Mouse (Mus musculus): ENCODE results near the gene Agap1. TPM values are rescaled to one million over a fixed set of nuclear protein-coding genes. Genes with fewer than 3 reads are reported as not detected.

Agap1 gene
- polyA plus RNA-seq, 1 experiment from 2014 or later, result 14.0 TPM

DNA sequence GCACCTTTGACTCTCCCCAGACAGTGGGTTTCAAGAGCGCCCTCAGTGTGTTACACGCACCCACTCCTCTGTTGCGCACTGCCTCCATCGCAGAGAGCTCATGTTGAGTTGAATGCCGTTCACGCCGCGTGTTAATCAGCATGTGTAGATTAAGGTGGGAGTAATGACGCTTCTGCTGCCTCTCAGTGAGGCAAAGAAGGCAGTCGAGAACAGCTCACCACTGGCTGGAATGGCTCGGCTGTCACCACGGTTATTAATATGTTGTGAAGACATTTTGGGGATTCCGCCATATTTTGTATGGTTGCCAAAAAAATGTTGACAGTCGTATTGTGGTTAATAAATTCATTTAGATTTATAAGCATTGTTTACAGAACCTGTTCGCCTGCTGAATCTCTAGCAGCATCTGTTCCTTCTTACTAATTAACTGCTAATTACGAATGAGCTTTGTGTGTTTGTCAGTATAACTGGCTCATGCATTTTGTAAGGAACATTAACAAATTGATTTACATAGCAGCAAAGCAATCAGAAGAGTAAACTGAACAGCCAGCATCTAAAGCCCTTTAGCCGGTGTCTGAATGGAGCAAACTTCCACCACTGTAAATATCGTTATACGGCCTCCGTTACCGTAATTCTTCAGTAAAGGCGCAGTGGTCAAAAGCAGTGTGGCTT lies 235.1 kb downstream of the Agap1 start:
- no peak overlapping the region for H3K27ac ChIP-seq
- no peaks in the 10 kb centered on the region for H3K9me3 ChIP-seq (replicated peaks)
- DNase-seq (ENCODE audit: low spot score), result no peak
- H3K27me3 ChIP-seq (ENCODE audit: low read depth, poor library complexity, severe bottlenecking), result no peaks in the 10 kb centered on the region
- WGBS, result 88% methylated on average over 22 of the region's 22 CpGs
- H3K4me3 ChIP-seq, result no peak overlapping the region
- H3K36me3 ChIP-seq, result peaks cover 23% of the 10 kb centered on the region
- peaks cover 32% of the 10 kb centered on the region for H3K4me1 ChIP-seq

DNA sequence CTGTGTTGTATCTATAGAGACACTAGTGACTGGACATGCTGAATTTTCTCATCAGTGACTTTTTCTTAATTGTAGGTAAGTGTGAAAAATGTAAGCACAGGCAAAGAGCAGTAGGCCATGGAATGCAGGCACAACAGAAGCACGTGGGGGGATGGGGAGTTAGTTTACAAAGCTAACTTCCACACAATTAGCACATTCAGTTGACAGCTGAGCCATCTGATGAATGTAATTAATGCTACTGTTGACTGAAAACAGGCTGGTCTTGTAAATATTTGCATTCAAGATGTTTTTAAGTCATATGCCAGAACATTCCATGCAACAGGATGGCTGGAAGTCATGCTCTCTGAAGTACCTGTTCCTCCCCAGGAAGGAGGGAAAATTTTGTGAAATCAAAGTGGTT lies 236.5 kb downstream of the Agap1 start:
- peaks cover 32% of the 10 kb centered on the region for H3K4me1 ChIP-seq
- WGBS, result 74% methylated on average over 1 of the region's 1 CpGs
- no peak overlapping the region for H3K4me3 ChIP-seq
- H3K36me3 ChIP-seq, result peaks cover 11% of the 10 kb centered on the region
- DNase-seq (ENCODE audit: low spot score), result no peak
- no peaks in the 10 kb centered on the region for H3K9me3 ChIP-seq (replicated peaks)
- no peak overlapping the region for H3K27ac ChIP-seq
- H3K27me3 ChIP-seq (ENCODE audit: low read depth, poor library complexity, severe bottlenecking), result no peaks in the 10 kb centered on the region

DNA sequence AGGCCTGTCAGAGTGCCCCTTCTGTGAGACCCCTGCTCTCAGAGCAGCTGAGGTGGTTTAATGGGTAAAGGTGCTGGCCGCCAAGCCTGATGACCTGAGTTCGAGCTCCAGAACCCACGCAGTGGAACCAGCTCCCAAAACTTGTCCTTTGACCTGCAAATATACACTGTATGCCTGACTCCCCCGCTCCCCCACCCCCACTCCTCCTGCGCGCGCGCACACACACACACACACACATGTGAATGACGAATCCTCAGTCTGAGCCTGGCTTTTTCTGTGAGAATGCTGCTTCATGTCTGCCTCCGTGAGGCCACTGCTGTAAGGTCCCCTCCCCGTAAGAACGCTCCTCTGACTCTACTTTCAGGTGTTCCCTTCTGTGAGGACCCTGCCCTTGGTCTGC lies 237.8 kb downstream of the Agap1 start:
- WGBS, result 94% methylated on average over 12 of the region's 12 CpGs
- Histone ChIP-seq H3K4me1 (peaks cover 27% of the 10 kb centered on the region), H3K9me3 (replicated peaks) (no peaks in the 10 kb centered on the region), H3K27me3 (ENCODE audit: low read depth, poor library complexity, severe bottlenecking) (no peaks in the 10 kb centered on the region), H3K36me3 (peaks cover 14% of the 10 kb centered on the region; the same call in 1 of the 2 replicates), H3K4me3 (no peak overlapping the region), H3K27ac (no peak overlapping the region)
- no peak for DNase-seq (ENCODE audit: low spot score)

DNA sequence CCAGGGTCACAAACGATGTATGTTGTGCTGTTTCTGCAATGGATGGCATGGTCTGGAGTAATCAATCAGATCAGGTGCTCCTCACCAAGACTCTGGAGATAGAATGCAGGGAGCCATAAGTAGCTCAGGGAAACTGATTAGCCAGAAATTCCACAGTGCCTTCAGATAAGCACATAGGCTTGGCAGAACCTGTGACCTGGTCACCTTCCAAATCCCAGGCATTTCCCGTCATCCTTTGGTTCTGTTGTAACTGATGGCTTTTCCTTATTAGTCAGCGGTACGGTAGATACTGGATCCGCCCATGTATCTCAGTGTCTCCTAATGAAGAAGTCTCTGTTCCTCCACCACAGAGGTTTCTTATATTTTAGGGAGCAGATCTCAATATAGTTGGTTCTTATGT lies 240.3 kb downstream of the Agap1 start:
- Histone ChIP-seq H3K27ac (no peak overlapping the region), H3K27me3 (ENCODE audit: low read depth, poor library complexity, severe bottlenecking) (no peaks in the 10 kb centered on the region), H3K4me1 (peaks cover 29% of the 10 kb centered on the region), H3K4me3 (no peak overlapping the region), H3K9me3 (replicated peaks) (no peaks in the 10 kb centered on the region), H3K36me3 (peaks cover 13% of the 10 kb centered on the region; the same call in 1 of the 2 replicates)
- 91% methylated on average over 5 of the region's 5 CpGs for WGBS
- no peak for DNase-seq (ENCODE audit: low spot score)

DNA sequence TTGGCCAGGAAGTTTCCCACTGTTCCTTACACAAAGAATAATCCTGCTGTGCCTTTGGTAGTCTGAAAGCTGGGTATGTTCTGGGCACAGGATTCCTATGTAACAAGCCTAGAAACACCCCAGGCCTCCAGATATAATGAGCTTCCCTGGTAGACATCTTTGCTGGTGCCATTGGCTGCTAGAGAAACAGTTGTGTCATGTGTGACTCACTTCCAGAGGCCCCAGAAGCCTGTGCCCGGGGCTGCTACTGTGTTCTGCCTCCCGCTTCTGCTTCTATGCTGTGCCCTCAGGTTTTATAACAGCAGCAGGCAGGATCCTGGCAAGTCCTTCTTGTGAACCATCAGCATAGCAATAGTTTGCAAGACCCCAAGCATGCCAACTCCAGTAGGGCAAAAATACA lies 242.6 kb downstream of the Agap1 start:
- WGBS, result 93% methylated on average over 2 of the region's 2 CpGs
- Histone ChIP-seq H3K27me3 (ENCODE audit: low read depth, poor library complexity, severe bottlenecking) (peaks cover 19% of the 10 kb centered on the region), H3K9me3 (replicated peaks) (no peaks in the 10 kb centered on the region), H3K36me3 (peaks cover 16% of the 10 kb centered on the region; the same call in 1 of the 2 replicates), H3K4me3 (no peak overlapping the region), H3K27ac (no peak overlapping the region), H3K4me1 (peaks cover 29% of the 10 kb centered on the region)
- DNase-seq (ENCODE audit: low spot score), result no peak

DNA sequence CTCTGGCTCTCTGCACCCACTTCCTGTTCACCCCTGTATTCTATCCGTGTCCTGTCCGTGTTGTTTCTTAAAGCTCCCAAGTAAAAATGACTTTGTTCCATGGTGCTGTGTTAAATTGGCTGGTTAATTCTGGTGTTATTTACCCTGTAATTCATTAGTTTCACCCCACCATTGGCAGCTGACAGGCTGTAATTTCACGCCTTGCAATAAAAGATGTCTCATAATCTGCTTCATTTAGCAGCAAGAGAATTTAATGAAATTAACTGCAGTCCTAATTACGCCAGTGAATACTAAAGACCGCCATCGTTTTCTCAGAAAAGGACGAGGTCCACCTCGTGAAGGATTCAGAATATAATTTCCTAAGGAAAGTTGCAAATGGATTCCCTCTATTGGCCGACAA lies 245.6 kb downstream of the Agap1 start:
- H3K27me3 ChIP-seq (ENCODE audit: low read depth, poor library complexity, severe bottlenecking), result peaks cover 25% of the 10 kb centered on the region
- no peak overlapping the region for H3K27ac ChIP-seq
- WGBS, result 86% methylated on average over 9 of the region's 9 CpGs
- H3K9me3 ChIP-seq (replicated peaks), result no peaks in the 10 kb centered on the region
- H3K4me3 ChIP-seq, result no peak overlapping the region
- no peak for DNase-seq (ENCODE audit: low spot score)
- peaks cover 16% of the 10 kb centered on the region; the same call in 1 of the 2 replicates for H3K36me3 ChIP-seq
- peaks cover 59% of the 10 kb centered on the region for H3K4me1 ChIP-seq

DNA sequence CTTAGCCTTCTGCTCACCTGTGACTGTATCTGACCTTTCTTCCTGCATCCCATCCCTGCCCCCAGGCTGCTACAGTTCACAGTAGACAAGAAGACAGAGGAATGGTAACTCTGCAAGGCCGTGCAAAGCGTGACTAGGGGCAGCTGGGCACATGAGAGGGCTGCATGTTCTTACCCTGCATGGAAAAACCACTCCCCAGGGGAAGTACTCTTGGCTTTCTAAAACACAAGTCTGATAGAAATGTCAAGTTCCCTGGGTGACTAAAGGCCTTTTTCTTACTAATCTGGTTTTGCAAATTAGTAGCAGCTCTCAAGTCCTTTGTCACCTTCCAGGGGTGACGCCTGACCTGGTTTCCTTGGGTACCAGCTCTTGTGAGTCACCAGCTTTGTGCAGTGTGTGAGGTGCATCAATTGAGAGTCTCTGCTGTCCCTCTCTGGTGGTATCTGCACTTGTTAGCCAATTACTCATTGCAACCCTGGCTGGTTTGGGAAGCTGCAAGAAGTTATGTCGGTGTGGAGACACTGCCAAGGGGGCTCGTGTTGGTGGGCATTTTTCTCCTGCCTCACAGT lies 246.6 kb downstream of the Agap1 start:
- no peak for DNase-seq (ENCODE audit: low spot score)
- peaks cover 25% of the 10 kb centered on the region for H3K27me3 ChIP-seq (ENCODE audit: low read depth, poor library complexity, severe bottlenecking)
- peaks cover 15% of the 10 kb centered on the region for H3K36me3 ChIP-seq
- H3K4me1 ChIP-seq, result peaks cover 69% of the 10 kb centered on the region
- H3K9me3 ChIP-seq (replicated peaks), result no peaks in the 10 kb centered on the region
- 83% methylated on average over 5 of the region's 5 CpGs for WGBS
- H3K27ac ChIP-seq, result no peak overlapping the region
- H3K4me3 ChIP-seq, result no peak overlapping the region

DNA sequence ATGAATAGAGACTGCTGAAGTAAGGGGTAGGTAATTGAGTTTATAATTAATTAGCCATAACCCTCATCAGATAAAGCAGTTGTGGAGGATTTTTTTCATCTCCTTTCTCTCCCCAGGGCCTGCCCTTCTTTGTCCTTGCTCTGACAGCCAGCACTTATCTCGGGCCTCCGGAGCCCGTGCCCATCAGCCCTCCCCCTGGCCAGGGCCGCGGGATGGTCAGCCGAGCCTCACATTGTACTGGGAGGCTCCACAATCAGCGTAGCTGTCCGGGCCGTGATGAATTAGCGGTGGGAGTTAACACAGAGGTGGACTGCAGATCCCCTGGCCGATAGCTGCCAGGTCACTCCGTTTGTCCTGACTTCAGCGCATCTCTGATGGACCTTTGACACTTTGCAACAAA lies 248.7 kb downstream of the Agap1 start:
- no peak overlapping the region for H3K4me3 ChIP-seq
- H3K36me3 ChIP-seq, result peaks cover 13% of the 10 kb centered on the region
- peaks cover 87% of the 10 kb centered on the region for H3K4me1 ChIP-seq
- WGBS, result 7% methylated on average over 13 of the region's 13 CpGs
- H3K27me3 ChIP-seq (ENCODE audit: low read depth, poor library complexity, severe bottlenecking), result peaks cover 25% of the 10 kb centered on the region
- H3K27ac ChIP-seq, result peak overlapping the region; percentile 66
- H3K9me3 ChIP-seq (replicated peaks), result no peaks in the 10 kb centered on the region
- DNase-seq (ENCODE audit: low spot score), result no peak

DNA sequence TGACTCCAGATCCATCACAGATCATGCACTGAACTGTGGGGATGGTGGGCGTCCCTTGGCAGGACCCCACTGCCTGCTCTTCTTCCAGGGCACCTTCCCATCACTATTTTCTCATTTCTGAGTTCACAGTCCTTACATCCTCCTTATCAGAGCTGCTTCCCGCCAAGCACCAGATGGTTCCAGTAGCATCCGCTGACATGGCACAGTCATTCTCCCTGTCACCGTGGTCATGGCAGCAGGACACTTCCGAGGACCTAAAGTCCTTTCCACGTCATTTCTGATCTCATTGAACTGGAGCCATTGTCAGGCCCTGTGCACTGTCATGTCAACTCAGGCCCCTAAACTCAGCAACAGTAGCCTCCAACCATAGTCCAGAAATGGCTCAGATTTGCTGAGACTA lies 251.1 kb downstream of the Agap1 start:
- Histone ChIP-seq H3K4me1 (peaks cover 98% of the 10 kb centered on the region), H3K9me3 (replicated peaks) (no peaks in the 10 kb centered on the region)

DNA sequence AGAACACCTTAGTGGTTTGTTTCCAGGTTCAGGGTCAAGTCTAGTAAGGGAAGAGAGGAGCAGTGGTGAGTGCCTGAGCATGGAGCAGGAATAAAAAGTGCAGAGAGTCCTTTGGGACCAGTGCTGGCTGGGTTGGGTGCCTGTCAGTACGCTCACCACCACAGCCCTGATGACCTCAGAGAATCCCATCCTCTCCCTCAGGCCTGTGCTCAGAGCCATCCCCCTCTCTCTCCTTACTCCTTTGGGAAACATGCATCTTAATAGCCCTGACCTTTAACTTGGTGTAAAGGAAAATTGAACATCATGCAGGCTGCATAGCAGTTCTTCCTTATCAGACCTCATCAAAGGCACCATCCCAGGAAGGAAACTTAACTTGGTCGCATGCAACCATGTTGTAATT lies 252.3 kb downstream of the Agap1 start:
- H3K27me3 ChIP-seq (ENCODE audit: low read depth, poor library complexity, severe bottlenecking), result peaks cover 18% of the 10 kb centered on the region; the same call in 1 of the 2 replicates
- 81% methylated on average over 2 of the region's 2 CpGs for WGBS

More for the DNA sequence above, 251.1 kb downstream of the Agap1 start:
- WGBS, result 88% methylated on average over 6 of the region's 6 CpGs
- Histone ChIP-seq H3K27me3 (ENCODE audit: low read depth, poor library complexity, severe bottlenecking) (peaks cover 24% of the 10 kb centered on the region), H3K36me3 (peaks cover 7% of the 10 kb centered on the region), H3K4me3 (no peak overlapping the region), H3K27ac (no peak overlapping the region)
- no peak for DNase-seq (ENCODE audit: low spot score)

DNA sequence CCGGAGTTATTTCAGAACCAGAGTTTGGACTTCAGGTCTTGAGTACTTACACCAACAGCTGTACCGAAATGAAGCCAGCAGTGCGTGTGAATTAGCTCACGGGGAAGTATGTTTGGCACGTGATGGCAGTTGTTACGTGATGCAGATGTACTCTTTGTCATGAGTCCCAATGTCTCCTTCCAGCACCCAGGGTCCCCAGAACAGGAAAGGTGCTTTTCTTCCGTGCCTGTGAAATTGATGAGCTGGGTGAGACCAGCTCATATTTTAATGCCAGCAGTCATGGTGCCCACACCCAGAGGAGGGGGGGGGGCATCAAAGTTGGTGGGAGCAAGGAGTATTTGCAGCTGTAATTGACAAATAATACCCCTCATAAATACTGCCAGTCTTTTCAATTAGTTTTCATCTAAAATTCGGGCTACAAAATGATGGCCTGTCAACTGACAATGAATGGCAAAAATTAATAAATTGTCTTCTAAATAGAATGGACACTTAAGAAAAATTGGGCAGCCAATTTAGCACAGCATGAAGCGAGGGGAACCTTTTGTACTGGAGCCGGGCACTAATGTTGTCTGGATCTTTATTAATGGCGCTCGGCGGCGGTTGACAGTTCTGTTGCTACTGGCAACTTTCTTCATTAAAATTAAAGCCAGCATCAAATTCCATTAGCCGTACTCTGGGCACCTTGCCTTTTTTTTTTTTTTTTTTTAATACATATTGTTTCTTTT lies 253.3 kb downstream of the Agap1 start:
- Histone ChIP-seq H3K36me3 (peaks cover 12% of the 10 kb centered on the region), H3K27ac (peak overlapping the region; percentile 25; the same call in 1 of the 2 replicates), H3K27me3 (ENCODE audit: low read depth, poor library complexity, severe bottlenecking) (peaks cover 16% of the 10 kb centered on the region; the same call in 1 of the 2 replicates), H3K9me3 (replicated peaks) (no peaks in the 10 kb centered on the region), H3K4me3 (no peak overlapping the region), H3K4me1 (peaks cover 93% of the 10 kb centered on the region)
- DNase-seq (ENCODE audit: low spot score), result no peak
- 62% methylated on average over 15 of the region's 15 CpGs for WGBS

More for the DNA sequence above, 252.3 kb downstream of the Agap1 start:
- 0 out of 2 replicates have a peak overlapping the region, but pooled peaks have one; percentile 7 for H3K27ac ChIP-seq
- peaks cover 97% of the 10 kb centered on the region for H3K4me1 ChIP-seq
- no peaks in the 10 kb centered on the region for H3K9me3 ChIP-seq (replicated peaks)
- no peak overlapping the region for H3K4me3 ChIP-seq
- peaks cover 4% of the 10 kb centered on the region for H3K36me3 ChIP-seq
- no peak for DNase-seq (ENCODE audit: low spot score)

DNA sequence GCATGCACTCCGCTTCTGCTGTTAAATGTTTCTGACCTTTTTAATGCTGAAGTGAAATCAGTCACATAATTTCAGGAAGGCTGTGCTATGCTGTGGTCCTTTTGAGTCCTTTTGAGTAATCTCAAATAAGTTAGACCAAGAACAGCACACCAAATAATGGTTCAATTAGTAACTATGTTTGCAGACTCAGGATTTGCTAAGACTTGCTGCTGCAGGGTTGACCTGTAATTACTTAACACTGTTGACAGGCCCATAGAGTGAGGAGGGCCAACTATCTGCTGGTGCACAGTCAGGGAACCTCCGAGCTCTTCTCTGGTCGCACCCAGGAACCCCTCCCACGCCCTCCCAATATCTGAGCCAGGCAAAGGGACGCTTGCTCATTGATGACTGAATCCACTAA lies 255.2 kb downstream of the Agap1 start:
- no peak for DNase-seq (ENCODE audit: low spot score)
- 85% methylated on average over 5 of the region's 5 CpGs for WGBS
- peak overlapping the region; percentile 64; the same call in 1 of the 2 replicates for H3K27ac ChIP-seq
- no peaks in the 10 kb centered on the region for H3K9me3 ChIP-seq (replicated peaks)
- peaks cover 15% of the 10 kb centered on the region for H3K36me3 ChIP-seq
- H3K4me1 ChIP-seq, result peaks cover 93% of the 10 kb centered on the region
- H3K27me3 ChIP-seq (ENCODE audit: low read depth, poor library complexity, severe bottlenecking), result peaks cover 13% of the 10 kb centered on the region; the same call in 1 of the 2 replicates
- no peak overlapping the region for H3K4me3 ChIP-seq

DNA sequence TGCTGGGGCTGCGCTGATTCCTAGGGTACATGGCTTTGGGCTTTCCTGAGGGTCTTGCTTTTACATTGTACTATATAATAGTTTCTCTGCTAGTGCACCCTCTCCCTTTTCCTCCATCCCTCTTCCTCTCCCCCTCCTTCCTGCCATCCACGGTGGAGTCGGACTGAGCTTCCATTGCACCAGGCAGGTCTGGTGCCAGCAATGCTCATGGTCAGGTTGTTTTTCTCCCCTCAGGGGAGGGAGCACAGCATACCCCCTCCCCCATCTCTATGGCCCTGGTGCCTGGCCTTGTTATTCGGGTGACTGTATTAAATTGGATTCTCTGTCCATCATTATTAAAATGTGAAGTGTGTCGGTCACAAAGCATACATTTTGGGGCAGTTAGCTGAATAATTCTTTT lies 259.1 kb downstream of the Agap1 start:
- H3K27me3 ChIP-seq (ENCODE audit: low read depth, poor library complexity, severe bottlenecking), result peaks cover 16% of the 10 kb centered on the region; the same call in 1 of the 2 replicates
- DNase-seq (ENCODE audit: low spot score), result no peak
- WGBS, result 50% methylated on average over 5 of the region's 5 CpGs
- H3K9me3 ChIP-seq (replicated peaks), result no peaks in the 10 kb centered on the region
- peaks cover 11% of the 10 kb centered on the region; the same call in 1 of the 2 replicates for H3K36me3 ChIP-seq
- no peak overlapping the region for H3K4me3 ChIP-seq
- H3K27ac ChIP-seq, result peak overlapping the region; percentile 67
- peaks cover 76% of the 10 kb centered on the region for H3K4me1 ChIP-seq
